Mouse (Mus musculus): Measurements from ENCODE around the gene Actr8.
A peak's percentile ranks its signal among the peaks of the same experiment; 100 is the strongest.

The Actr8 gene

DNA sequence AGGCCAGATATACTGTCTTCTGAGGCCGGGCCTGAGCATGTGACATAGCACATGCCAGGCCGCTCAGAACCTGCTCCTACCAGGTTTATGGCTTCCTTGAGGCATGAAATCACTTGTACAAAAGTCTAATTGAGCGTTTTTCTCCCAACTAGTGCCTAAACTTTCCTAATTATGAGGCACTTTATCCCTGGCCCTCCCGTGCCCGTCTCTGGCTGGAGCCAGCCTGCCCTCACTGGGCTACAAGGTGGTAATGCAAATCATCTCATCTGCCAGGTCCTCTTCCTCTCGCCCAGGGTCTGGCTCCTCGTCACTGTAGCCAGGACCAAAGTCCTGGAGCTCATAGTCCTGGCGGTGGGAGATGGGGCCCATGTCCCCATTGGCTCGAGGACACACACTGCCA is 63.7 kb downstream of the Actr8 start:
- no peak for DNase-seq

DNA sequence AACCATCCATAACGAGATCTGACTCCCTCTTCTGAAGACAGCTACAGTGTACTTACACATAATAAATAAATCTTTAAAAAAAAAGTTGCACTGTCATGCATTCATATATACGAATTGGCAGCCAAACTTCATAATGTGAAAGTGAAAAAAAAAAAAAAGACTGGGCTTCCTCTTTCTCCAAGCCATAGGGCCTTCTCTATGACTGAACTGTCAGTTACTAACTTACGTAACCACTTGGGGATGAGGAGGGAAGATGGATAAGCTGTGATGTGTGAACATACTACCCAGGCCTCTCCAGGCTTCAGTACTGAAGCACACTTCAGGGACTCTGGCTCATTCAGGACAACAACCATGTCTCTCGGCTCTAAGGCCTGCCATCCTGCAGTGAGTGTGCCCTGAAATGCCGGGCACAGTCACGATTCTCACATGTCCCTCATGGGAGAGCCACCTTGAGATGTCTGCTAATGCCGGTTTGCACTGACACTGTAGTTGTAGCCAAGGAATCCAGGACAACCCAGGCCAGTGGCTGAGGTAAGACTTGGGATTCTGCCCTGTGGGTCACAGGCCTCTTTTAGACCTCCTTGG is 65.3 kb downstream of the Actr8 start:
- no peak for DNase-seq

DNA sequence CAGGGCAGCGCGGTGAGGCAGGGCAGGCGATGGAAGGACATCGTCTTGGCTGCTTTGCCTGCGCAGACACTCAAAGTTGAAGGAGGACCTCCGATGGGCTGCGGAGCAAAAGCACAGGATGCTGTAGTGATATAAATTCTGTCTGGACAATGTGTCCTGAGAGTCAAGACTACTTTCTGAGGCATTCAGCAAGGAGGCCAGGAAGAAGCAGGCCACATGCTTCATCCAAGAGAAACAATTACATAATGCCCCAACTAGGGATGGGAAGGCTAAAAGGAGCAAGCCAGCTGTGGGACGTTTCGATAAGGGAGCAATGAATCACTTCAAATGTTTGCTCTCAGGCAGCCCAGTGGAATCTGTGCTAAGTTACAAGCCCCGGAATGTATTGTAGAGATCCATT is 67.1 kb downstream of the Actr8 start:
- DNase-seq = no peak

DNA sequence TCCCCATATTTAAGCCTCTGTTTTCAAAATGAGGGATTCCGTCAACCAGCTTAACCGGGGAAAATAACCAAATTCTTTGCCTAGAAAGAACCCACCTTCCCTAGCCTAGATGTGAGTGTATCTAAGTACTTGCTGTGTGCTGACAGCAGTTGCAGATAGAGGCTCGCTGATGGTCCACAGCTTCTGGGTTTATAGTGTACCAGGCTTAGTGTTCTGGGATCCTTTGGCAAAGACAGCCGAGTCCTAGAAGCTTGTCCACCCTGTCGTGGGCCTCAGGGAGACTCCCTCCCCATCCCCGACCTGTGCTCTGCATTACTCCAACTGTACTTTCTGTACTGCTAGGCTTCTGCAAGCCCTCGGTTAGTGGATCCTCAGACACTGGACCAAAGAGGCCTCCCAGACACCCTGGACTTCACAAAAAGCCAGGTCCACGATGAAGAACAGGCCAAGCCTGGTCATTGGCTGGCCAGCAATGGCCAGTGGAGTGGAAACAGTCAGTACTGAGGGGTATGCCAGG is 67.6 kb downstream of the Actr8 start:
- no peak for DNase-seq

DNA sequence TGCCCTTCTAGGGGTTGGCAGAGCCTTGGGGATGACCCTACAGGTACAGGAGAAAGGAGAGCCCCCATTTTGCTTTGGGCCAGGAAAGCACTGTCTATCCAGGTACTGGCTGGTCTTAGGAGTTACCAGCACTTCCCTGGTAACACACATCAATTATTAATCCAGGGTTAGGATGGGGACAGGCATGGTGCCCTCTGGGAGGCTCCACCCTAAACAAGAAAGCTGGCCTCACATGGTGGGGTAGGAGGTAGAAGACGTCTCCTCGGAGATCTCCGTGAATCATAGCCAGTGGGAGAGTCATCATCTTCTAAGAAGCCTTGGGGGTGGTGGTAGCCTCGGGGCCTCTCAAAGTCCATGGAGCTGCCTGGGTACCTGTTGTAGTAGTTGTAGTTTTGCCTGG is 68.8 kb downstream of the Actr8 start:
- peak; percentile 64 to 70 for DNase-seq

DNA sequence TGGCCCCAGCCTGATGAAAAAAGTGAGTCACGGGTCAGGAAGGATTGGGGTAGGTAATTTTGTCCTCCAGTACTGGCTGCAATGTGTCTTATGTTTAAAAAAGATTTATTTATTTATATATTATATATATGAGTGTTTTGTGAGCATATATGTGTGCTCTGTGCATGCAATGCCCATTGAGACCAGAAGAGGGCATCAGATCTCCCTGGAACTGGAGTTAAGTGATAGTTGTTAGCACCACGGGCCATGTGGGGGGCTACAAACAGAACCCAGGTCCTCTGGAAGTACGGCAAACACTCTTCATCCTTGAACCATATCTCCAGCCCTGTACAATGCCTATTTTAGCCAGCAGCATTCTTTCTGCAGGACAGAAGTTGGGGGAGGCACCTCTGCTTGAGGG is 69.9 kb downstream of the Actr8 start:
- DNase-seq = no peak

DNA sequence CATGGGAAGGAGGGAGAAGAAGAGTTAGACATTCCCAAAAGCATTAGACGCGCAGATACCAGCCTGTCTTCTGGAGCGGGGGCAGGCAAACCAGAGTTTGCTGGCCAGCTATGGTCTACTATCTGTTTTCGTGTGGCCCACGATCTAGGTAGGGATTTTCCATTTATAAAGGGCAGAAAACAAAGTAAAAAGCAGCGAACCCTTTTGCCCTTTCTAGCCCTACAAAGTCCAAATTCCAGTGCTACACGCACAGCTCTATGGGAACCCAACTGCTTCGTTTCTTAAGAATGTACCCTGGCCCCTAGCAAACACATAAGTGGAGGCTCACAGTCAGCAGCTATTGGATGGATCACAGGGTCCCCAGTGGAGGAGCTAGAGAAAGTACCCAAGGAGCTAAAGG is 72.1 kb downstream of the Actr8 start:
- peak; percentile 40 to 59 for DNase-seq

DNA sequence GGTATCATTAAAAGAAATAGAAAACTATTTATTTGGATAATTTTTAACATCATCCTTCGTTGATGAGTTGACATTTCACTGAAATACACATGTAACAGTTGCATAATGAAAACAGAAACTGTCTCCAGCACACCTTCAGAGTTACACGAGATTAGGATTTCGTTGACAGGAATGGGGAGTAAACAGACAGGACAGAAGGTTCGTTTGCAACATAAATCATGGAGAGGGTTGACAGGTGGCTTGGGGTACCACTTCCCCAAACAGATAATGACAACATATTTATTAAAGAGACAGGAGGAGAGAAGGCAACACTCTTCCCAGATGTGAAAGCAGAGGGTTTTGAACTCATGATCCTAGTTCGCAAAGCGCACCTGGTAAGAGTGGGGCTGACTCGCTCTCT is 76.8 kb downstream of the Actr8 start:
- DNase-seq = no peak
